Mouse (Mus musculus): ENCODE data around the gene Klhdc1. TPM values are rescaled to one million over a fixed set of nuclear protein-coding genes. Genes with fewer than 3 reads are reported as not detected.

Klhdc1 gene
- polyA plus RNA-seq (2014; fragmentation: Illumina TruSeq; extraction: RNeasy Lipid Tissue Mini Kit (QIAGEN cat#74804); ENCODE audit: low replicate concordance), result 3.2 TPM

DNA sequence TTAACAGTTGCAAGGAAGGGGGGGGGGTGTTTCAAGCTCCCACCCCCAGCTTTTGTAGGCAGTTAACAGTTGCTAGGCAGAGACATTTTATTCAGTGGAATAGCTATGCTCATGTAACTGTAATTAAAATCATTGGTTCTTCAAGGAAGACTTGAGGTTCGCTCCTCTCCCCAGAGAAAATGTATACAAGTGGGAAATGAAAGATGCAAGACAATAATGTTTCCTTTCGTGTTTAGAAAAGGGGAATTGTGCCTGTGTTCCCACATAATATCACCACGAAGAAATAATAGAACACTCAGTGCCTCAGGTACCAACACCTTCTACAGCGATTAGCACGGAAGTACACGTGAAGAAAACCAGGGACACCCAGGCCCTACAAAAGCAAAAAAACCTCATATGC, at the start of gene Klhdc1:
Klhdc1 (plus strand) TSS at position 301 of the 400 bp plus-strand sequence.

DNA sequence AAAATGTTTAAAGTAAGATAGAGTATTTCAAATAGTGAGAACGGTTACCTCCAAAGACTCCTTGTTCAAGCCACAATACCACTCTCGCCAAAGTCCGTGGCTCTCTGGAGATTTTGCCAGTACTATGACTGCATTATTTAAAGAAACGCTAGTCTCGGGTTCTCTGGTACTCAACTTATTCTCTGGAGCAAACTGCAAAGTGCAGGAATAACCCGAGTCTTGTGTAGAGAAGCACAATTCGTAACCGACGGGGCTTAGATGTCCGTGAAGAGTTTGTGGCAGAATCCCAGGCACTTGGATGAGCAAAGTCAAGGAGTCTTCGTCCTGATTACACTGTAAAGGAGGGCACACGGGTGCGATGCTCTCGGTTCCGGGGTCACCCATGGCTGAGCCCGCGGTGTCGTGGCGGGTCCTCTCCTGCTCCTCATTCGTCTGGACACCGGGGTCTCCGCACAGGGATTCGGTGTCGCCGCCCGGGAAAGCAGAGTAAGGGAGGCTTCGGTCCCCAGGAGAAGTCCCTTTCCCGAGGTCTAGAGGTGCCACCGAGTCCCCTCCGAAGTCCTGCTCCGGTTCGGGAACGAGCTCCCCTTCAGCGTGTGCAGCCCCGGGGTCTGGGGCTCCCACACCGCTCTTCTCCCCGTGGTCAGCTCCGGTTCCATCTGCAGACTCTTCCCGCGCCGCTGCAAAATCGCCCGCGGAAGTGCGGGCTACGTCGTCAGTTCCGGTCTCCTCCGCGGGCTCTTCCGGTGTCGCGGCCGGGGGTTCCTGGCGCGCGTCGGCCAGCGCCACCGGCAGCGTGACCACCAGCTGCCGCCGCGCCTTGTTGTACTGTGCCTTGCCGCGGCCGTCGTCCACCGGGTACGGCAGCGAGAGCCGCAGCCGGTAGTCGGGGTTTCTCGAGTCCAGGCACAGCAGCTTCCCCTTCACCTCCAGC, 44.3 kb upstream of the Klhdc1 start, which contains the start of gene Gm49383:
Gm49383 (minus strand) TSS at position 661 of the 934 bp plus-strand sequence.

DNA sequence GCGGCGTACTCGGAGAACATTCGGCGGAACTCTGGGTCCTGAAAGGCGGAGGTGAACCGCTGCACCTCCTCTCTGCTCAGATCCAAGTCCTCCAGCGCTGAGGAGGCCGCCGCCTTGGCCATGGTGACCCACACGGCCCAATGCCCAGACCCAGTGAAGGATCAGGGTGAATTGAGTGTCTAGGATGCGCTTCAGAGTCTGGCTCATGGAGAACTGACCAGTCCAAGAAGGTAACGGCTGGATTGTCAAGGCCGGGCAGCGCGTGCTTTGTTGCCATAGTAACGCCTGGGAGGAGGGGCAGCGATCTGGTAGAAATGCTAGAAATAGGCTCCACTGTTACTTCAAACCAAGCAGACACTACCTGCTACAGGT, 42.8 kb upstream of the Klhdc1 start, which contains the start of gene Dnaaf2:
Dnaaf2 (minus strand) TSS at position 266 of the 372 bp plus-strand sequence.

DNA sequence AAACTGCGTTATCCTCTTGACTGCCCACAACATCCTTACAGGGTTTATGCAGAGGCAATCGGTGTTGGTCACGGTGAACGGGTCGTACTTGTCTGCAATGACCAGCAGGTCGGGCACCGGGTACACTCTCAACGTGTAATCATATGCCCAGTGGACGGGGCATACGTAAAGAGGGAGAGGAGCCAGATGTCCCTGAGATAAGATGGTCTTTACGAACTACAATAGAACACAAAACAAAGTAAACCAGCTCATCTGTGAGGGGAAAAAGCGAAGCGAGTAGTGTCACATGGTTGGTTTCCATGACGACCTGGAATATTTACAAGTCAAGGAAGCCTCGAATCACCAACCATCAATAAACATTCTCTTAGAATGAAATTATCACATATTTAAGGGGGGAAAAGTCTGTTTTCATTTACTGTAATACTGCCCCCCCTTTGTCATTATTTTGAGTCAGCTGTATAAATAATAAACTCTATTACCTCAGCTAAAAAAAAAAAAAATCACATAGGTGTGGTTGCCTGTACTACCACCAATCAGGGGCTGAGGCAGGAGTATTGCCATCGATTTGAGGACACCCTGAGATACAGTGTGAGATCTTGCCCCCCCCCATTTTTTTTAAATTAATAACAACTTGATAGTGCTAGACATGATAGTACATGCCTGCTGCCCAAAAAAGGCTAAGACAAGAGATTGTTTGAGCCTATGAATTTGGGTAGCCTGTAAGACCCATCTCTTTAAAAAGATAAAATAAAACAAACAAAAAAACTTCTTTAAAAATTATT, 36.7 kb upstream of the Klhdc1 start, which contains the start of gene Gm49384:
Gm49384 (minus strand) TSS at position 216 of the 782 bp plus-strand sequence.

DNA sequence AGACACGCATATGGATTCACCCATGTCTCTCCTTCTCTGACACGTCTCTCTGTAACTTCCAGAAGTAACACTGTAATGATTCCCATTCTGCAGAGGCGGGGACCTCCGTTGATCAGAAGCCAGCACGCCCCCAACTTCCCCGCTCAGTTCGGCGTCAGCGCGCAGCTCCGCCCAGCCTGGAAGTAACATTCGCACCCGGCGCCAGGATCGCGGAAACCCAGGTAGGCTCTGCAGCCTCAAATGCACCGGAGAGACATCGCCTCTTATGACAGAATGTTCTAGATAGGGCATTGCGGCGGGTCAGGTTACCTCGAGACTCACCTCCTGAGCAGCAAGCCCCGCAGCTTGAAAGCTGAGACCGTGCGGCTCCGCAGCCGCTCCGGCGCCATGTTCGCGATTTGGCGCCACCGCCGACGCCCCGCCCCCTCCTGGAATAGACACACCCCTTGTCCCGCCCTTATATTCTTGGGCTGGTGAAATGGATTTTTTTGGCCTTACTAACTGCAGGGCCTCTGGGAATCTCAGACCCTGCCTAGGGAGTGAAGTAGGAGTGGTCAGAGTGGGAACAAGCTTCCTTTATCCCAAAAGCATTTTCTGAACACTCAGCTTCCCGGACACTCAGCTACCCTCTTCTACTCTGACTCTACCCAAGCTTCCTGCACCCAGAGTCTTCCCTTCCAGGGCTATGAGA, 13.1 kb upstream of the Klhdc1 start, which contains the start of gene Pole2:
Pole2 (minus strand) TSS at position 420 of the 691 bp plus-strand sequence.

DNA sequence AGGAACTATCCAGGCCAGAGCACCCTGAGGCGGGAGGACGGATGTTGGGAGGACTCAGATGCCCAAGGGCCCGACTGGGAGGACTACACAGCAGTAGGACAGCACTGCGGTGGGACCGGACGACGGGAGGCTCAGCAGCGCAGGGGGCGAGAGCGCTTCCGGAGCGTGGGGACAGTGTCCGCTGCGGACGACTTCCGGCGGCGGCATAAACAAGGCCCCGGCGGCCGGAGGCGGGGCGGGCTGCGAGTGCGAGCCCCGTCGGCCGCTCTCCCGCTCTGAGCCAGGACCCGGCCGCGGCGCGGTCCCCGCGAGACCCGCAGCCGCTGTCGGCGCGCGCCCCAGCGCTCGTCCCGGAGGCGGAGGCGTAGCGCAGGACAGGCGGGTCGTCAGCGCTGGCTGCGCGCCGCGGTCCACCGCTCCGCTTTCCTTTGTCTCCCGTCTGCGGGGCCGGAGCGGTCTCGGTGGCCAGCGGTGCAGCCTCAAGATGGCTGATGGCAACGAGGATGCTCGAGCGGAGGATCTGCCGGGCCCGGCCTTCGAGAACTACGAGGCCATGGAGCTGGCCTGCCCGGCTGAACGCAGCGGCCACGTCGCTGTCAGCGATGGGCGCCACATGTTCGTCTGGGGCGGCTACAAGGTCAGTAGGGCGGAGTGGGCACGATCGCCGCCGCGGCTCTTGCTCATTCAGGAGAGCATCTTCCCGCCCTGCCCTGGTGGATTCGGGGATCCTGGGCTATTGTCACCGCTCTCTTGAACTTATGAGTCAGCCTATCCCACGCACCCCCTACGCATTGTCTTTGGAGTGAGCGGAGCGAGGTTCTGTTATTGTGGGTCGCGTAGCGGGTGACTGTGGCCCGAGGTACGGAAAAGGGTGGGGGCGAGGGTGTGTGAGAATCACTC, 55.8 kb downstream of the Klhdc1 start, which contains the start of gene Klhdc2:
Klhdc2 (plus strand) TSS at position 171 of the 900 bp plus-strand sequence.

Other genes with a start within 250 kb of the Klhdc1 start
- 40.1 TPM for gene Rps29, start 82.0 kb upstream of the Klhdc1 start, polyA plus RNA-seq (2014; fragmentation: Illumina TruSeq; extraction: RNeasy Lipid Tissue Mini Kit (QIAGEN cat#74804); ENCODE audit: low replicate concordance)
- 5.9 TPM for gene Lrr1, start 72.4 kb upstream of the Klhdc1 start, polyA plus RNA-seq (2014; fragmentation: Illumina TruSeq; extraction: RNeasy Lipid Tissue Mini Kit (QIAGEN cat#74804); ENCODE audit: low replicate concordance)
- gene Rpl36al, start 57.1 kb upstream of the Klhdc1 start, polyA plus RNA-seq (2014; fragmentation: Illumina TruSeq; extraction: RNeasy Lipid Tissue Mini Kit (QIAGEN cat#74804); ENCODE audit: low replicate concordance), result 92.1 TPM
- gene Mgat2, start 57.0 kb upstream of the Klhdc1 start, polyA plus RNA-seq (2014; fragmentation: Illumina TruSeq; extraction: RNeasy Lipid Tissue Mini Kit (QIAGEN cat#74804); ENCODE audit: low replicate concordance), result 172 TPM
- gene Gm49383, start 44.1 kb upstream of the Klhdc1 start, polyA plus RNA-seq (2014; fragmentation: Illumina TruSeq; extraction: RNeasy Lipid Tissue Mini Kit (QIAGEN cat#74804); ENCODE audit: low replicate concordance), result 2.0 TPM
- 1.4 TPM for gene Dnaaf2, start 42.7 kb upstream of the Klhdc1 start, polyA plus RNA-seq (2014; fragmentation: Illumina TruSeq; extraction: RNeasy Lipid Tissue Mini Kit (QIAGEN cat#74804); ENCODE audit: low replicate concordance)
- gene Gm49384, start 36.9 kb upstream of the Klhdc1 start, polyA plus RNA-seq (2014; fragmentation: Illumina TruSeq; extraction: RNeasy Lipid Tissue Mini Kit (QIAGEN cat#74804); ENCODE audit: low replicate concordance), result 13.1 TPM
- 7.4 TPM for gene Pole2, start 13.0 kb upstream of the Klhdc1 start, polyA plus RNA-seq (2014; fragmentation: Illumina TruSeq; extraction: RNeasy Lipid Tissue Mini Kit (QIAGEN cat#74804); ENCODE audit: low replicate concordance)
- gene Klhdc2, start 55.5 kb downstream of the Klhdc1 start, polyA plus RNA-seq (2014; fragmentation: Illumina TruSeq; extraction: RNeasy Lipid Tissue Mini Kit (QIAGEN cat#74804); ENCODE audit: low replicate concordance), result 50.6 TPM
- 110 TPM for gene Nemf, start 116.0 kb downstream of the Klhdc1 start, polyA plus RNA-seq (2014; fragmentation: Illumina TruSeq; extraction: RNeasy Lipid Tissue Mini Kit (QIAGEN cat#74804); ENCODE audit: low replicate concordance)
- gene Arf6, start 131.0 kb downstream of the Klhdc1 start, polyA plus RNA-seq (2014; fragmentation: Illumina TruSeq; extraction: RNeasy Lipid Tissue Mini Kit (QIAGEN cat#74804); ENCODE audit: low replicate concordance), result 137 TPM
- gene Gm9887, start 131.3 kb downstream of the Klhdc1 start, polyA plus RNA-seq (2014; fragmentation: Illumina TruSeq; extraction: RNeasy Lipid Tissue Mini Kit (QIAGEN cat#74804); ENCODE audit: low replicate concordance), result not detected